Mouse (Mus musculus) c-Kit-negative CD71-positive TER-119-positive erythroid progenitor cells, embryonic 14.5 days (primary cell): ENCODE measurements around the gene Tnip1.

Experiments used
- DNase-seq: peaks from one replicate; pipeline ENCODE4 v3.0.0-alpha.2; 2013; ENCODE audit warnings: low read depth, low spot score

Gene Tnip1

DNA sequence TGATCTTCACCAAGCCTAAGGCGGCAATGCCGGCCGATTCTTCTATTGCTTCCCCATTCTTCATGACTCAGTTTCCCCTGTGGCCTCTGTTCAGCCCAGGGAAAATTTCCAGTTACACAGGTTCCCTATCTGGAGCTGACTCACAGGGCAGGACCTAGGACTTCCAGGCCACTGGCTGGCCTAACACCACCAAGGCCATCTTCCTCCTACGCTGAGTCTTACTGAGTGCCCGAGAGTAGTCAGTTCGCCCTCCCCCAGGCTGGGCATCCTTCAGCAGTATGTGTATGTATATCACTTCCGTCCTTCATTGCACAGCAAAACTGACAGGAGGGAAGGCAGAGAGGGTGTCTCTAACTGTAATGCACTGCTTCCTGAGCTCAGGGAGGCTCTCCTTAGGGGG lies 28.5 kb downstream of the Tnip1 start:
- DNase-seq, result no peak

DNA sequence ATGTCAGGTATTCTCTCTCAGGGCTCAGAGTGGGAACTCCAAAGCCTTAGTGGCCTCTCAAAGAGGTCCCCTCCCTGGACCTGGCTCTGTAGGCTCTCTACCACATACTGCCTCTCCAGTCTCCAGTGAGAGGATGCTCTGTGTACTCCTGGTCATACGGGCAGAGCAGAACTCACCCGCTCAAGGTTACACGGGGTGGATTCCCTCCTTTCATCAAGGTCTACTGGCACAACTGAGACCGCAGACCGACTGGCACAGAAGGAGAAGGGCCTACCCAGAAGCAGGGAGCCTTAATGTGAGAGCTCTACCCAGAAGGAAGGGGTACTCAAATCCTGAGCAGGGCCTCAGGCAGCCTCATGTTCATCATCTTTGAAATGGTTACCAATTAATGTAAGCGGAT lies 30.2 kb downstream of the Tnip1 start:
- DNase-seq, result no peak

GRCm38 (mm10) chr11:54931405-54932093 lies 31.2 kb downstream of the Tnip1 start:
- DNase-seq, result no peak

- no peak for DNase-seq
Observed at GRCm38 (mm10) chr11:54930318-54930979, 32.3 kb downstream of the Tnip1 start.

DNA sequence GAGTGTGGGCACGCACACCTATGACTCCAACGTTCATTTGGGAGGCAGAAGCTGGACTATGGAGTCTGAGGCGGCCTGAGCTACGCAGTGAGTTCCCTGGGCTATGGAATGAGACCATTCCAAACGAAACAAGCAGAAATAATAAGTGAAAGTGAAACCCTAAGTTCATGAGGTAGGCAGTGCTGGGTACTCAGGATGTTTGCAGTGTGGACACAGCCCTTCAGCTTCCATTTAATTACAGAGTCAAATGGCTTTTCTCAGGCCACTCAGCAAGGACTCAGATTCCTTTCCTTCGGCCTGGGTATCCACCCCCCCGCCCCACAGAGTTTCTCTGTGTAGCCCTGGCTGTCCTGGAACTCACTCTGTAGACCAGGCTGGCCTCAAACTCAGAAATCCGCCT lies 33.0 kb downstream of the Tnip1 start:
- DNase-seq, result no peak

GRCm38 (mm10) chr11:54929290-54929689 lies 33.4 kb downstream of the Tnip1 start:
- no peak for DNase-seq

DNA sequence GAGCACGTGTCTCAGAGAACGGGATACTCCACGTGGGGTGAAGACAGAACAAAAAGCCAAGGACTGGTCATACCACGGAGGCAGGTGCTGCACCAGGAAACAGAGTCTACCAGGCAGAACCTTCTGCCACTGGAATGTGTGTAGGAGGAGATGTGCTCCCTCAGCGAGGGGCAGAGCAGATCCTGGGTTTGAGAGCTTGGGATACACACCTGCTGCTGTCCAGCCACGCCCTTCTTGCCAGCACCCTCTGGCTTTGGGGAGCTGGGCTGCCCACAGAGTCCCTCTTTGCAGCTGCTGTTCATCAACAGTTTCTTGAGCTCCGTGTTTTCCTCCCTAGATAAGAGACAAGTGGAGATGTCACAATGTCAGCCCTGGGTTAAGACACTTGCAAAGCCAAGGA lies 33.8 kb downstream of the Tnip1 start:
- DNase-seq, result no peak

GRCm38 (mm10) chr11:54928219-54928618 lies 34.5 kb downstream of the Tnip1 start:
- no peak for DNase-seq

DNA sequence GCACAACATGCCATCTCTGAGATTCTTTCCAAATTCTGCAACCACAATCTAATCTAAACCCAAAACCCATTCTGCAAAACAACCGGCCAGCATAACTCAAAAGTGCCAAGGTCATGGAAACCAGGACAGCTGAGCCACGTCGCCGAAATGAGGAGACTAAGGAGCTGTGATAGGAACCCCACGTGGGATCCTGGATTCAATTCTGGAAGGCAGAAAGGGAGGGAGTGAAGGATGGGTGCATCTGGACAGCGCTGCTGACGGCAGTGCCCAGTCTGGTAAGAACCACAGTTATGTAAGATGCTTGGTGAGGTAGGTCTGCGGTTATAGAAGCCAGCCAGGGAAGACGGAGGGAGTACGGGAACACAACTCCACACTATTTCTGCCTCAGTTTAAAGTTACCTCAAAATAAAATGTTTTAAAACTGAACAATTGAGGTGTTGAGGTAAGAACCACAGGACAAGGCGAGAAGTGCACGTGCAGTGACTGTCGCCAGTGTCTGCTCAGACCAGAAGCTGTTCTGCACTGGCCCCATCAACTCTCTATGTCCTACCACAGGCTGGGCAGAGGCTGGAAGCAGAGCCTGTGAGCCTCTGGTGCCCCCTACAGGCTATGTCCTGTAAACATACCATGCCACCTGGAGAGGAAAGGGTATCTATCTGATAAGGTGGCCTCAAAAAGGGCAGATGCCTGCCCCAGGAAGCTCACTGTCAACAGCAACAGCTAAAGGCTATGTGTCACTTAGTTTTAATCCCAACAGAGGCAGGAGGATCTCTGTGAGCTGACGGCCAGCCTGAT lies 35.2 kb downstream of the Tnip1 start:
- peak; percentile 40 for DNase-seq

DNA sequence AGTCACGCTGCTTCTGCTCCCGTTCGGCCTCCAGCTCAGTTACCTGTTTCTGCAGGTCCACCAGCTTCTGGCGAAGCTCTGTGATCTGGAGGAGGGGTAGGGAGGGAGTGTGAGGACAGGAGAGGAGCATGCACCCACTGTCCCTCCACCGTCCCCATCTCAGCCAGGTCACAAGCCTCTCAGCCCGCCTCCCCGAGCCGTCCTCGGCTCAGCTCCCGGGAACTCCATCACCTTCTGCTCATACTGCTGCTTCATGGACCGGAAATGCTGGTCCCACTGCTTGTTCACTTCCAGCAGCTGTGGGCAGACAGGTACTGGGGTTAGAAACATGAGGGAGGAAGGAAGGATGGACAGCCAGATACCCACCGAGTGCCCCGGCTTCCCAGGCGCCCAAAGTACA lies 38.6 kb downstream of the Tnip1 start:
- no peak for DNase-seq

- no peak for DNase-seq
Observed at GRCm38 (mm10) chr11:54922488-54922887, 40.2 kb downstream of the Tnip1 start.

- DNase-seq, result no peak
Observed at GRCm38 (mm10) chr11:54921798-54922197, 40.9 kb downstream of the Tnip1 start.

GRCm38 (mm10) chr11:54920973-54921580 lies 41.6 kb downstream of the Tnip1 start:
- no peak for DNase-seq

- DNase-seq, result no peak
Observed at GRCm38 (mm10) chr11:54920127-54920972, 42.4 kb downstream of the Tnip1 start.

GRCm38 (mm10) chr11:54918273-54918672 lies 44.4 kb downstream of the Tnip1 start:
- no peak for DNase-seq

DNA sequence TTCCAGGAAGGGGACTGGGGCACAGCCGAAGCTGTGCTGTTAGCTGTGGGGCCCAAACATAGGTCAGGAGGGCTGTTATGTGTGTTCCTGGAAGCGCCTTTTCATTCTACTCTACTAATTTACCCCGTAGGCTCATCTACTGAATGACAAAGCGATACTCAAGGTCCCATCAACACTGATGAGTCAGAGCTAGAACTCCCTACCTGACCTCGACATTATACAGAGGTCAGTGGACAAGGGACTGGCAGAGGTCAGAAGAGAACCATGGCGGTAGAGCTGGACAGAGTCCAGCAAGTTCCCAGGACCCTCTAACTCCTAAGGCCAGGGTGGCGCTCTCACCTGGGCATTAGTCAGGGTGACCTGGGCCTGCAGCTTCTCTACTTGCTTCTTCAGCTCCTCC lies 45.3 kb downstream of the Tnip1 start:
- no peak for DNase-seq

GRCm38 (mm10) chr11:54913841-54914240 lies 48.9 kb downstream of the Tnip1 start:
- DNase-seq, result no peak

DNA sequence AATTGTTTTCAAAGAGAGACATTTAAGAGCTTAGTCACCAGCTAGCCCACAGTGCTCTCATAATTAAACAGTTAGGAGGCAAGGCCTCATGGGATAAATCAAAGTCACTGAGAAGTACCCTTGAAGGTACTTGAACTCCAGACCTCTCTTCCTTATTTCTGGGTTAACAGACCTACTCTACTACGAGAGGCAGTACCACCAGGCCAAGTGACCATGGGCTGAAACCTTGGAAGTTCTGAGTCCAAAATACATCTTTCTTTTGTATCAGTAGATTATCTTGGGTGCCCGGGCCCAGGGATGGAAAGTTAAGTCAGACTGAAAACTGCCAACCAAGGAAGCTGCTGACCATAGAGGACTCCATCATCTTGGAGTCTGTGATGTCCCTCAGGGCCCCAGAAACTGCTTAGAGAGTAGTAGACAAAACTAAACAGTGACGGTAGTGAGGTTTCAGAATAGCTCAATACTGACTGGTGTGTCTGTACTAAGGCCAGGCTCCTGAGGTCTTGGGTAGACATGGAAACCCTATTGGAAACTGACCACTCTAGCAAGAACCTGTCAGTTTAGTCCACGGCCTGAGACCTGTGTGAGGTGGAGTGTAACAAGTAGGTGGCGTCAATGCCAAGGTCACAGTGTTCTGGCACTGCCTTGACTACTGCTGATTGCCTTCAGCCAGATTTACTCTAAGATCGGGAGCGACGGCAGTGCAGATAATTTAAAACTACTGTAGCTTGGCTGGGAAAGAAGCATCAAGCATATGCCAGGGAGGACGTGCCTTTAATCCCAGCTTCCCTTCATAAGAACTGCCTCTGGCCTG lies 50.0 kb downstream of the Tnip1 start:
- no peak for DNase-seq

DNA sequence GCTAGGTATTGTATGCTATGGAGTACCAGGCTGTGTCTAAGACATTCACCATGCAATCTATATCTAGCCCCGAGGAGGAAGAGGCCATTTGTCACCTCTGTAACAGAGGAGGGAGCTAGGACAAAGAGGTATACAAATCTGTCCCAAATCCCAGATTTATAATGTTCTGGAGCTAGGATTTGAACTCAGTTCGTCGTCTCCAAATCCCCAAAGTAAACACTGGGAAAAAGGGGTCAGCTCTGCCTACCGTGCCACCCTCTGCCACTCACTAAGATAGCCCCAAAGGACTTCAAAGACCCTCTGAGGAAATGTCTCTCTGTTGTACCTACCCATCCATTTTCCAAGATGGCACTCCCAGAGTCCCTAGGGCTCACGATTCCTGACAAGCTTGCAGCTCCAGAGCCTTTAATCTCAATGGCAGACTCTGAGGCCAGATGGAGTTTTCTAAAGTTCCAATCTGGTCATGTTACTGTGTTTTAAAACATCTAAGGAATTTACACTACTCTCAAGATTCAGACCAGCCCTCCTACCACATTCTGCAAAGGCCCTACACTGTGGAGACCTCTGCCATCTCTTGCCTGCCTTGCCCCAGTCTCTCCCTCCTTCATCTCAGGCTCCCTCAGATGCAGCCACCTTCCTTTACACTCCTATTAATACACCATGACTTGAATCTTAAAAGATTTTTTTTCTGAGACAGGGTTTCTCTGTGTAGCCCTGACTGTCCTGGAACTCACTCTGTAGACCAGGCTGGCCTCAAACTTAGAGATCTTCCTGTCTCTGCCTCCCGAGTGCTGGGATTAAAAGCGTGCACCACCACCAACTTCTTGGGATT lies 50.8 kb downstream of the Tnip1 start:
- no peak for DNase-seq

GRCm38 (mm10) chr11:54911201-54911600 lies 51.5 kb downstream of the Tnip1 start:
- no peak for DNase-seq
